Mouse (Mus musculus) heart, embryonic 13.5 days (tissue): ENCODE results near the gene Hoxb3. TPM values are rescaled to one million over a fixed set of nuclear protein-coding genes. Genes with fewer than 3 reads are reported as not detected.

Experiments
- ATAC-seq: fragments of 200-750 bp; cut with Nextera tagmentation; 2 replicates; pipeline ENCODE4 v1.8.0; 2017; ENCODE audit warnings: moderate TSS enrichment; ENCODE audit not compliant: insufficient number of reproducible peaks, low FRiP score, low TSS enrichment; ENCODE audit errors: extremely low read depth
- H3K27ac ChIP-seq: fragments of 300-500 bp; sonication (generic); replicated peaks from 2 replicates; pipeline ENCODE4 v1.5.1; 2015; ENCODE audit warnings: moderate library complexity, mild to moderate bottlenecking, inconsistent platforms
- H3K27me3 ChIP-seq: fragments of 300-500 bp; sonication (generic); replicated peaks from 2 replicates; pipeline ENCODE4 v1.6.1; 2015; ENCODE audit warnings: mild to moderate bottlenecking, inconsistent platforms
- H3K36me3 ChIP-seq: fragments of 300-500 bp; sonication (generic); 2 replicates; pipeline ENCODE4 v1.6.1; 2015; ENCODE audit warnings: mild to moderate bottlenecking, inconsistent platforms
- H3K4me1 ChIP-seq: fragments of 300-500 bp; sonication (generic); 2 replicates; pipeline ENCODE4 v1.6.1; 2015; ENCODE audit warnings: inconsistent platforms
- H3K4me2 ChIP-seq: fragments of 300-500 bp; sonication (generic); 2 replicates; pipeline ENCODE4 v1.6.1; 2015; ENCODE audit warnings: inconsistent platforms, mild to moderate bottlenecking, moderate library complexity
- H3K4me3 ChIP-seq: fragments of 300-500 bp; sonication (generic); 2 replicates; pipeline ENCODE4 v1.5.1; 2015; ENCODE audit warnings: moderate library complexity, mild to moderate bottlenecking, inconsistent platforms
- H3K9ac ChIP-seq: fragments of 300-500 bp; sonication (generic); 2 replicates; pipeline ENCODE4 v1.6.1; 2015; ENCODE audit warnings: inconsistent platforms, mild to moderate bottlenecking, moderate library complexity
- H3K9me3 ChIP-seq: fragments of 300-500 bp; sonication (generic); 2 replicates; pipeline ENCODE4 v1.6.1; 2016; ENCODE audit warnings: inconsistent platforms
- WGBS: fragments of 180-500 bp; shearing (Covaris S2); methylation state at CpG from one replicate; pipeline ENCODE4 v1.1.7; 2015; ENCODE audit warnings: mixed read lengths; 5-methylcytosine and 5-hydroxymethylcytosine counted together
- polyA plus RNA-seq: library from polyadenylated mRNA; unstranded; fragments of >200 nt; fragmentation: Nextera tagmentation; extraction: Ambion mirVana; gene quantifications from 2 replicates; pipeline ENCODE4 v1.2.1, GENCODE M21; 2015

Gene Hoxb3
- polyA plus RNA-seq, 1 experiment from 2014 or later: 1.1 TPM

- 24% methylated on average over 2 of the region's 2 CpGs for WGBS
- Histone ChIP-seq H3K9ac (peak overlapping the region; percentile 11; the same call in 1 of the 2 replicates), H3K27ac (no peak overlapping the region), H3K4me1 (peaks cover 14% of the 10 kb centered on the region), H3K4me2 (no peak overlapping the region), H3K27me3 (peaks cover 100% of the 10 kb centered on the region), H3K4me3 (no peak overlapping the region), H3K36me3 (no peaks in the 10 kb centered on the region), H3K9me3 (no peaks in the 10 kb centered on the region)
- ATAC-seq: no peak
Observed at GRCm38 (mm10) chr11:96336597-96336996, 13.5 kb downstream of the Hoxb3 start.

- Histone ChIP-seq H3K4me2 (no peak overlapping the region), H3K27ac (no peak overlapping the region), H3K9me3 (no peaks in the 10 kb centered on the region), H3K9ac (0 out of 2 replicates have a peak overlapping the region, but pooled peaks have one; percentile 11), H3K4me1 (peaks cover 17% of the 10 kb centered on the region), H3K27me3 (peaks cover 100% of the 10 kb centered on the region), H3K4me3 (no peak overlapping the region), H3K36me3 (no peaks in the 10 kb centered on the region)
- no peak for ATAC-seq
- 10% methylated on average over 6 of the region's 6 CpGs for WGBS
Observed at GRCm38 (mm10) chr11:96337026-96337425, 13.9 kb downstream of the Hoxb3 start.

- Histone ChIP-seq H3K4me2 (peak overlapping the region; percentile 9), H3K9me3 (no peaks in the 10 kb centered on the region), H3K27me3 (peaks cover 100% of the 10 kb centered on the region), H3K9ac (0 out of 2 replicates have a peak overlapping the region, but pooled peaks have one; percentile 28), H3K27ac (peak overlapping the region; percentile 66), H3K36me3 (no peaks in the 10 kb centered on the region), H3K4me3 (no peak overlapping the region), H3K4me1 (peaks cover 18% of the 10 kb centered on the region)
- WGBS: 28% methylated on average over 7 of the region's 7 CpGs
- no peak for ATAC-seq
Observed at GRCm38 (mm10) chr11:96338957-96339855, 16.1 kb downstream of the Hoxb3 start.

- 1% methylated on average over 35 of the region's 36 CpGs for WGBS
- 0 out of 2 replicates have a peak, but pooled peaks have one; percentile 31 for ATAC-seq
- no peaks in the 10 kb centered on the region for H3K36me3 ChIP-seq
- H3K4me3 ChIP-seq: peak overlapping the region; percentile 51
- peak overlapping the region; percentile 66 for H3K4me2 ChIP-seq
- peaks cover 100% of the 10 kb centered on the region for H3K27me3 ChIP-seq
- H3K9ac ChIP-seq: peak overlapping the region; percentile 76
- peaks cover 33% of the 10 kb centered on the region for H3K4me1 ChIP-seq
- peak overlapping the region; percentile 66 for H3K27ac ChIP-seq
- H3K9me3 ChIP-seq: no peaks in the 10 kb centered on the region
Observed at GRCm38 (mm10) chr11:96340698-96341365, 17.7 kb downstream of the Hoxb3 start.

GRCm38 (mm10) chr11:96341701-96342575 lies 18.8 kb downstream of the Hoxb3 start:
- no peak for ATAC-seq
- 1% methylated on average over 40 of the region's 40 CpGs for WGBS
- Histone ChIP-seq H3K4me1 (peaks cover 36% of the 10 kb centered on the region), H3K36me3 (no peaks in the 10 kb centered on the region), H3K9ac (peak overlapping the region; percentile 76), H3K9me3 (no peaks in the 10 kb centered on the region), H3K27me3 (peaks cover 100% of the 10 kb centered on the region), H3K4me3 (peak overlapping the region; percentile 51), H3K27ac (peak overlapping the region; percentile 66), H3K4me2 (peak overlapping the region; percentile 66)

GRCm38 (mm10) chr11:96342576-96342930 lies 19.4 kb downstream of the Hoxb3 start:
- Histone ChIP-seq H3K4me2 (peak overlapping the region; percentile 66), H3K4me1 (peaks cover 36% of the 10 kb centered on the region), H3K36me3 (no peaks in the 10 kb centered on the region), H3K4me3 (peak overlapping the region; percentile 51), H3K9me3 (no peaks in the 10 kb centered on the region), H3K27ac (0 out of 2 replicates have a peak overlapping the region, but pooled peaks have one; percentile 6), H3K27me3 (peaks cover 98% of the 10 kb centered on the region), H3K9ac (peak overlapping the region; percentile 76; the same call in 1 of the 2 replicates)
- ATAC-seq: no peak
- 14% methylated on average over 4 of the region's 4 CpGs for WGBS

- Histone ChIP-seq H3K9me3 (no peaks in the 10 kb centered on the region), H3K4me2 (peak overlapping the region; percentile 71; the same call in 1 of the 2 replicates), H3K27ac (no peak overlapping the region), H3K36me3 (no peaks in the 10 kb centered on the region), H3K4me3 (no peak overlapping the region), H3K27me3 (peaks cover 97% of the 10 kb centered on the region), H3K4me1 (peaks cover 38% of the 10 kb centered on the region), H3K9ac (0 out of 2 replicates have a peak overlapping the region, but pooled peaks have one; percentile 19)
- ATAC-seq: no peak
- 57% methylated on average over 2 of the region's 2 CpGs for WGBS
Observed at GRCm38 (mm10) chr11:96343206-96343745, 20.1 kb downstream of the Hoxb3 start.

- H3K27ac ChIP-seq: peak overlapping the region; percentile 54
- no peaks in the 10 kb centered on the region for H3K9me3 ChIP-seq
- WGBS: 17% methylated on average over 39 of the region's 40 CpGs
- ATAC-seq: no peak
- H3K4me2 ChIP-seq: peak overlapping the region; percentile 71
- peak overlapping the region; percentile 71 for H3K9ac ChIP-seq
- H3K4me3 ChIP-seq: peak overlapping the region; percentile 49
- peaks cover 38% of the 10 kb centered on the region for H3K4me1 ChIP-seq
- peaks cover 97% of the 10 kb centered on the region for H3K27me3 ChIP-seq
- no peaks in the 10 kb centered on the region for H3K36me3 ChIP-seq
Observed at GRCm38 (mm10) chr11:96344061-96344877, 21.1 kb downstream of the Hoxb3 start.

- WGBS: 23% methylated on average over 6 of the region's 6 CpGs
- H3K4me3 ChIP-seq: peak overlapping the region; percentile 49; the same call in 1 of the 2 replicates
- peaks cover 38% of the 10 kb centered on the region for H3K4me1 ChIP-seq
- peak overlapping the region; percentile 71 for H3K4me2 ChIP-seq
- H3K27ac ChIP-seq: peak overlapping the region; percentile 54
- ATAC-seq: no peak
- no peaks in the 10 kb centered on the region for H3K36me3 ChIP-seq
- no peaks in the 10 kb centered on the region for H3K9me3 ChIP-seq
- peaks cover 97% of the 10 kb centered on the region for H3K27me3 ChIP-seq
- peak overlapping the region; percentile 71 for H3K9ac ChIP-seq
Observed at GRCm38 (mm10) chr11:96344878-96345159, 21.7 kb downstream of the Hoxb3 start.
